Mouse (Mus musculus) adrenal gland, postnatal 10 days (tissue): ENCODE measurements at regions not wholly inside any gene's neighbourhood (a gene's known extent, or its start where the extent isn't known, plus 50 kb on each side); places are given as distances from the start of the nearest gene placed in this dataset.

Experiments used
- DNase-seq: peaks from one replicate; pipeline ENCODE4 v3.0.0; 2021; ENCODE audit warnings: mixed read lengths

- no peak for DNase-seq
Observed at GRCm38 (mm10) chr13:70499302-70499701, 138.1 kb downstream of the Ice1 start.
